Mouse (Mus musculus) small intestine, adult 10 weeks (tissue): ENCODE data around the gene Snu13. TPM values are rescaled to one million over a fixed set of nuclear protein-coding genes. Genes with fewer than 3 reads are reported as not detected.

Experiments
- polyA plus RNA-seq: library from polyadenylated mRNA; stranded (reverse); fragments of 350-450 nt; fragmentation: Illumina TruSeq; extraction: RNeasy Lipid Tissue Mini Kit (QIAGEN cat#74804); gene quantifications from one replicate; pipeline ENCODE4 v1.2.3, GENCODE M21; 2014; ENCODE audit warnings: low replicate concordance

Gene Snu13
- 260 TPM for polyA plus RNA-seq

GRCm38 (mm10) chr15:82047080-82047883 is at the start of gene Snu13:
Gene Snu13 (minus strand): TSS chr15:82047598.

GRCm38 (mm10) chr15:82069898-82070297 is 22.5 kb upstream of the Snu13 start, which contains the start of gene Mei1:
Gene Mei1 (plus strand): TSS chr15:82069996.

GRCm38 (mm10) chr15:82058719-82059201 is 11.4 kb upstream of the Snu13 start, which contains the start of gene 4930407I10Rik:
Gene 4930407I10Rik (plus strand): TSS chr15:82059151.

GRCm38 (mm10) chr15:82033762-82034161 is 13.6 kb downstream of the Snu13 start, which contains the start of gene Desi1:
Gene Desi1 (minus strand): TSS chr15:82033862.

Other genes starting within 250 kb of the Snu13 start
- 16.0 TPM for gene Tef, start 245.2 kb downstream of the Snu13 start, polyA plus RNA-seq
- gene Tob2, start 188.8 kb downstream of the Snu13 start, polyA plus RNA-seq: 9.2 TPM
- 15.1 TPM for gene Phf5a, start 175.7 kb downstream of the Snu13 start, polyA plus RNA-seq
- gene Aco2, start 175.3 kb downstream of the Snu13 start, polyA plus RNA-seq: 68.7 TPM
- 0.19 TPM for gene Polr3h, start 121.4 kb downstream of the Snu13 start, polyA plus RNA-seq
- not detected for gene Csdc2, start 110.8 kb downstream of the Snu13 start, polyA plus RNA-seq
- gene Pmm1, start 86.7 kb downstream of the Snu13 start, polyA plus RNA-seq: 1.2 TPM
- gene 1700029P11Rik, start 67.1 kb downstream of the Snu13 start, polyA plus RNA-seq: not detected
- 84.1 TPM for gene Xrcc6, start 59.8 kb downstream of the Snu13 start, polyA plus RNA-seq
- gene Desi1, start 13.7 kb downstream of the Snu13 start, polyA plus RNA-seq: 13.1 TPM
- gene 4930407I10Rik, start 11.6 kb upstream of the Snu13 start, polyA plus RNA-seq: not detected
- not detected for gene Mei1, start 22.4 kb upstream of the Snu13 start, polyA plus RNA-seq
- gene Ccdc134, start 80.3 kb upstream of the Snu13 start, polyA plus RNA-seq: 1.7 TPM
- gene Srebf2, start 99.6 kb upstream of the Snu13 start, polyA plus RNA-seq: 8.6 TPM
- not detected for gene Shisa8, start 165.2 kb upstream of the Snu13 start, polyA plus RNA-seq
- gene Tnfrsf13c, start 176.8 kb upstream of the Snu13 start, polyA plus RNA-seq: 1.2 TPM
- gene Cenpm, start 197.2 kb upstream of the Snu13 start, polyA plus RNA-seq: 0.37 TPM
- gene 1500009C09Rik, start 204.8 kb upstream of the Snu13 start, polyA plus RNA-seq: not detected
- gene Sept3, start 227.3 kb upstream of the Snu13 start, polyA plus RNA-seq: 0.67 TPM